Mouse (Mus musculus) lung, postnatal 0 days (tissue): ENCODE results near the gene Nup98.

Source experiments
- CTCF ChIP-seq: IDR thresholded peaks from 2 replicates; pipeline ENCODE4 v1.5.1; 2016; ENCODE audit warnings: antibody characterized with exemption, mild to moderate bottlenecking
- EP300 ChIP-seq: IDR thresholded peaks from 2 replicates; pipeline ENCODE4 v1.6.1; 2016; ENCODE audit warnings: antibody characterized with exemption, mild to moderate bottlenecking, control low read depth

- TF ChIP-seq CTCF (peak; percentile 71), EP300 (no peak)
Observed at GRCm38 (mm10) chr7:102222336-102222735, 12.4 kb upstream of the Nup98 start.
